Mouse (Mus musculus): ENCODE measurements around the gene Sycp2l.

The Sycp2l gene

DNA sequence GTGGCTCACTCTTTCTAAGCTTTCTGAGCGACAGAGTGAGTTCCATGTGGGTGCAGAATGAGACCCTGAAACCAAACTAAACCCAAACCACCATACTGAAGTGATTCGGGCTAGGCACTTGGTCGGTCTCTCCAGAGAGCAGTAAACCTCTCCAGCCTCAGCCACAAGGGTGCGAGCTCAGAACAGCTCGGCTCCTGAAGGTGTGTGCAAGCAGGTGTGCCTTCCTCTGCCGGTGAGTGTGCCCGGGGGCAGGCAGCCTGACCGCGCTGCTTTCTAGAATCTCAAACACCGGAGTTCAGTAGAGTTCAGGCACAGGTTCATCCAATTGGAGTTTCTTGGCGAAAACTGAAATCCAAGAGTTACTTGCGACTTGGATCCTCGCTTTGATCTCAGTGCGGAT, at the start of gene Sycp2l:
Gene Sycp2l, plus strand, starts transcription at position 368 of the 400 bp plus-strand sequence.
- no peak for DNase-seq (ENCODE audit: low spot score in 2 of 2)

DNA sequence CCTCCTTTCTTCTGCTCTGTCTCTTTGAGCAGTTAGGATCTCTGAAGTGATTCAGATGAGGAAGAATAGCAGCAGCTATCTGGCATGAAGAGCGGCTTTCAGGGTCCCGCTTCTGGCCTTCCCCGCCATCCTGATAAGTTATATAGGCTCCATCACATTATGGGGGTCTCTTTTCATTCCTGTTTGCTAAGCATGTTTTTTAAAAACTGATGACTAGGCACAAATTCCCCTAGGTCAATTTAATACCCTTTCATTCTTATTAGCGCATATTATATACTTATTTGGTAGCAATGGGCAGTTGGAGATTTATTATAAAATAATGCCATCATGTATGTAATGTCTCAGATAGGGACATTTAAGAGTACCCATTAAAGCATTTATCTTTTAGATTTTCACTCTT, 46.5 kb upstream of the Sycp2l start:
- DNase-seq (ENCODE audit: low spot score in 2 of 2), result no peak

DNA sequence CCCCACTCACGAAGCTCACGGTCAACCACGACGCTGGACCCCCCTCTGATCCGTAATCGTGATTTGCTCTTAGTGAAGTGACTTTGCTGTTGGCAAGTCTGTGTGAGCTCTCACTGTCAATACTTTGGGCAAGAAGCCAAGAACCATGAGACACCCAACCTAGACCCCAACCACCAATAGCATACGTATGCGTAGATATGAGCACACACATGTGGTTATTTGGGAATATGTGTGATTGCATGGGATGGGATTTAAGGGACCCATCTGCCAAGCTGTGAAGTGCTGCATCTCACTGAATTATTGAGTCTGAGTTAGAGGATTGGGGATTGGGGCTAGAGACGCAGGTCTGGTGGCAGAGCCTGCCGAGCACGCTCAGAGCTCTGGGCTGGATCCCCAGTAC, 42.5 kb upstream of the Sycp2l start:
- no peak for DNase-seq (ENCODE audit: low spot score in 2 of 2)

DNA sequence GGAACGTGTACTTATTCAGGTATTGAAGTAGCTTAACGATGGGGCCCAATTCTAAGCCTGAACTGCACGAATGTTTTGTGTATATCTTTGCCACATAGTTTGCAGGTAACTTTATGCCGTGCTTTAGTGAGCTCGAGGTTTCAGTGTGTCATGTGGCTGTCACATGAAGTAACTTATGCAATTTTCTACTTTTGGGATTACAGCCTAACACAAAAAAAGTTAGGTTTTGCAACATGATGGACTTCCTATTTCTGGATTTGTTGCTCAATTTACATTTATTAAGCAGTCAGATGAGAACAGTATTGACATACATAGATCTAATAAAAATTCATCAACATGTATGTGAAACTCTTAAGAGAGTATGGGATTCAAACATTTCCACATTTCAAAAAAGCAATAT, 40.3 kb upstream of the Sycp2l start:
- DNase-seq (ENCODE audit: low spot score in 2 of 2), result no peak

DNA sequence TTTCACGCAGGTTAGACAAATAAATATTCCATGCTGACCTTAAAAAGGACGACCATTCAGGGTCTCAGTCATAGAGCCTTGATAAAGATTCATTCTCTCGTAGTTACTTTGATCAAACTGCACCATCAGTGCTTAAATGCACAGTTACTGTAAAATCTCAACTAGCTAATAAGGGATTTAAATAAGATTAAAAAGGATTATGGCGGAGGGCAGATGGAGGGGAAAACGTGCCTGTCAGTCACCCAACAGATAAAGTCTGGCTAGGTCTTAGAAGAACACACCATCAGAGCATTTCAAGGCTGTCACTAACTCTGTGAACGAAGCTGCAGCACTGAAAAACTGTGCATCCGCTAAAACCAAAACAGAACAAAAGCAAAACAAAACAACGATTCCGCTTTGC, 36.2 kb upstream of the Sycp2l start:
- no peak for DNase-seq (ENCODE audit: low spot score in 2 of 2)

DNA sequence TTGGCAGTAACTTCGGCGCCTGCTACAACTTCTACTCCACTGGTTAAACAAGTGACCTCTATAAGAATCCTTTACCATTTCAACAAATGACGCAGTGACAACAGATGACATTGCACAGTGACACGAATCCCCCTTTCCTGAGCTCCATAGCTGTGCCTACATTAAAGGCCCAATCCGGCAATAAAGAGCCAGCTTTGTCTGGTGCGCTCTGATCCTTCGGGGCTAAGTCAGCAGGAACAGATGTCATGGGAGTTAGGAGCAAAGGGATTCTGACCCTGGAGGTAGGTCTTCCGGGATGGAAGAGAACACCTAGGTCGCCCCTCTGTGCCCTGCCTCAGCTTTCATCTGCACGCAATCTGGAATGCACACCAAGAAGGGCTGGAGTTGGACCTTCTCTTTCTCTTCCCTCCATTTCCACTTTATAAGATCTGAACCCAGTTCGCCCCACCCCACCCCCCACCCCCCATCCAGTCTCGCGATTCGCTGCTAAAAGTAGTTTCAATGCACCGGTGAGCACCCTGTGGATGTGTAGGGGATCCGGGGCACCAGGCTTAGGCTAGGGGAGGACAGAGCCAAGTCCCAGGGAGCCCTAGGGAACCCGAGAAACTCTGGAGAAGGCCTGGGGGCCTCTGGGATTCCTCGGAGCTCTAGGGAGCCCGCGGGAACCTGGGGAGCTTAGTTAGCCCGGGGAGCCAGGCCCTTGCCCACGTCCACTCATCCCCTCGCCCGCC, 35.3 kb upstream of the Sycp2l start:
- DNase-seq (ENCODE audit: low spot score in 2 of 2), result no peak

DNA sequence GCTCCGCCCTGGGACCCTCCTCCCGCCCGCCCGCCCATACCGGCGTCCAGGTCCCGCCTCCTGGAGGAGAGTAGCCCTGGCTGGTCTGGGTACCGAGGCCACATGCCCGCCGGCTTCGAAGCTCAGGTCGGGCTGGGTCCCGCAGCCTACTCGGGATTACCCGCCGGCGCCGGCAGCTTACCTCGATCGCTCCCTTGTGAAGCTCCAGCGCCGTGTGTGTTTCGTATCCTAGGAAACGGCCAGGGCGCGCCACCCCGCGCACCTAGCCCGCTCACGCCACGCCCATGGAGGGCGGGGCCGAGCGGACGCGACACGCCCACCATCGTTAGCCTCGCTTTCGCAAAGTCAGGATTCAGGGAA, 34.7 kb upstream of the Sycp2l start, which contains the start of gene Mak:
Gene Mak, minus strand, starts transcription at position 286 of the 360 bp plus-strand sequence.
- peak; percentile 13 to 40 for DNase-seq (ENCODE audit: low spot score in 2 of 2)

DNA sequence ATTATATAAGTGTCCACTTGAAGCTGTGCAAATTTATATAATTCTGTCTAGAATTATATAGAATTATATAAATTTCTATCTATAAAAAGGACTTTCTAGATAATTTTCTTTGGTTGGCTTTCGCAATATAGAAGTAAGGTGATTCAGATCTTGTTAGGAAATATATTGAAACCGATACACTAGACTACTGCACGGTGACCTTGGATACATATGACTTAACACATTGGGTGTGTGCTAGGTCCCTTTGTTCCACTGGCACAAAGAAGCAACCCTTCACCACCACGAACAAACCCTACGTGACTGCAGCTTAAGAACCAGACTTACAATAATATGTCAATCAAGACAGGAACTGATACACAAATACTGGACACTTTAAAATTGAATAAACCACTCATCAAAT, 34.2 kb upstream of the Sycp2l start:
- no peak for DNase-seq (ENCODE audit: low spot score in 2 of 2)

DNA sequence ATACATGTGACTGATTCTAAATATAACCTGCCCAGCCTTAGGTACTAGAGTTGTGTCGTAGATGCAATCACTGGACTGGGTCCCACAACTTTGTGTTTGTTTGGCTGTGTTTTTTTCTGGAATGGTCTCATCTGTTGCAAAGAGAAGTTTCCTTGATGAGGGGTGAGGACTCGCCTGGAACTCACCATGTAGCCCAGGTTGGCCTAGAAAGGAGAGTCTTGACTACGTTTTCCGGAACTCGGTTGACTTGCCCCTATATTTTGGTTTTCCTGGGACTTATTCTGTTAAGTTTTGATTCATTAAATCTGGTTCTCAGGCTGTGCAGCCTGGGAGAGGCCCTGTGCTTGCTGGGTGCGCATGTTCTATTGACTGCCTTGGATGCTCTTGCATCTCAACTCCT, 33.4 kb upstream of the Sycp2l start:
- DNase-seq (ENCODE audit: low spot score in 2 of 2), result no peak

DNA sequence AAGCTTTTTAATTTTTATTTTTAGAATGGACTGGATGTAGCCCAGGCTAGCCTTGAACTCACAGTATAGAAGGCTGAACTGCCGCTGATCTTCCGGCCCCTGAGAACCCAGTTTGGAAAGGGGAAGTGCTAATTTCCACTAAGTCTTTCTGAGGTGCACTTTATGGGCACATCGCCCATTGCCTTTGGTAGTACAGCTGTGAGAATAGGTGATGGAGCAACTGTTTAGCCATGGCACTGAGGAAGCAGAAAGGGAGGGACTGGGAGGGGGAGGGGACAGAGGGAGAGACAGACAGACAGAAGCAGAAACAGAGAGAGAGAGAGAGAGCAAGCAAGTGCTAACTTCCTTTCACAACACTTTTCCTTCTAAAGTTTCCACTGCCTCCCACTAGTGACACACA, 29.6 kb upstream of the Sycp2l start:
- DNase-seq (ENCODE audit: low spot score in 2 of 2), result no peak

DNA sequence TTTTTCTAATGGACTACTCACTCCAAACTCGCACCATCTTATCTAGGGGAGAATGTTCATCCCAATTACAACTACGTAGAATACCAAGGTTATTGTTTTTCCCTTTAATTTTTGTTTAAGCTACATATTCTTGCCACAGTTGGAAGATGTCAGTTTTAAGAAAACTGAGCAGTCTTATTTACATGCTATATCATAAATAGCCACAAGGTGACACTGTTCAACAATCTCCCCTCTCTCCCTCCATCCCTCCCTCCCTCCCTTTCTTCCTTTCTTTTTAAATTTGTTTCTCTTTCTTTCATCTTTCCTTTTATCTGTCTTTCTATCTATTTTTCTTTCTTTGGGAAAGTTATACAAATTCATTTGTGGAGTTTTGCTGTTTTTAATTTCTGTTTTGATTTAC, 29.0 kb upstream of the Sycp2l start:
- DNase-seq (ENCODE audit: low spot score in 2 of 2), result no peak

DNA sequence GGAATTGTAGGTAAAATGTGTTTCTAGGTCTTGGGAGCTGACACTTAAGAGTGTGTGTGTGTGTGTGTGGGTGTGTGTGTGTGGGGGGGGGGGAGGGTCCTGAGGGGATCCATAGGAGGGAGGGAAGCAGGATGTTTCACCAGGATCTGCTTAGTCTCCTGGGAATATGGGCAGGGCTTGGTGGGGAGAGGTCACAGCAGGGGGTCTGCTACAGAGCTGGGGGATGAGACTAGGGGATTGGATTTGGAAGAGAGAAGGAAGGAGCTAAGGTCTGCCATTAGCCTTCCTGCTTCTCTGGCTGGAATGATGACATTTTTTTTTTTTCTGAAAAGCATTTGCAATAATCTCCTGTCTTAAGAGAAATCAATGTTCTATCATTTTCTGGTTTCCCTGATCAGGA, 25.4 kb upstream of the Sycp2l start:
- DNase-seq (ENCODE audit: low spot score in 2 of 2), result no peak

DNA sequence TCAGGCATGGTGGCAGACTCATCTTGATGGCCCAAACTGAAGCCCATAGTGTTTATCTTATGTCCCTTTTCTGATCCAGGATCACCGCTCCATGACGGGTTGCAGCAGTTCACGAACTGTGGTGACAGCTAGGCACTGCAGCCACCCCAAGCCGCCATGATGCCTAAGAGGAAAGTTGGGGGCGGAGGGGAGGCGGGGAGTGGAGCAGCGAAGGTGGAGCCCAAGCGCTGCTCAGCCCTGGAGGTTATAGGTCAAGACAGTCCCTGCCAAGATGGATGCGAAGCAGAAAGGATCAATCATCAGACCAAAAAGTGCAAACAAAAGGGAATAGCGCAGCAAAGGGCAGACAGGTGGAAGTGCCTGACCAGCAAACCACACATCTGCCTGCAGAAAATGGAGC, 22.8 kb upstream of the Sycp2l start:
- no peak for DNase-seq (ENCODE audit: low spot score in 2 of 2)

DNA sequence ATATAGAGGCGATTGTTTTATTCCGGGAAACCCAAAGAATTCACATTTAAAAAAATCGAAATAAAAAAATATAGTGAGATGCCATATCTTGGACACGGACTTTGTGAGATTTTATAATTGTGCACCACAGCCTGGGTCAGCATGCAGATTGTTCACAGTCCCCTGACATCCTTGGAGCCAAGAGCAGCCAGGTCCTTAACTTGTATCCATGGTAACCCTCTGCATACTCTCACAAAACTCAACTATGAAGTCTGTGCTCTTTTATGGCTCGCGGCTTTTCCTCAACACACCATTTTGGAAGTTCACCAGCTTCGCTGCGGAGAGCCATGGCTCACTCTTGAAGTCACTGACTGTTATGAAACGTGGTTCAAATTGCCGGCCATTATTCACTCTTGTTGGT, 19.9 kb upstream of the Sycp2l start:
- DNase-seq (ENCODE audit: low spot score in 2 of 2), result no peak

DNA sequence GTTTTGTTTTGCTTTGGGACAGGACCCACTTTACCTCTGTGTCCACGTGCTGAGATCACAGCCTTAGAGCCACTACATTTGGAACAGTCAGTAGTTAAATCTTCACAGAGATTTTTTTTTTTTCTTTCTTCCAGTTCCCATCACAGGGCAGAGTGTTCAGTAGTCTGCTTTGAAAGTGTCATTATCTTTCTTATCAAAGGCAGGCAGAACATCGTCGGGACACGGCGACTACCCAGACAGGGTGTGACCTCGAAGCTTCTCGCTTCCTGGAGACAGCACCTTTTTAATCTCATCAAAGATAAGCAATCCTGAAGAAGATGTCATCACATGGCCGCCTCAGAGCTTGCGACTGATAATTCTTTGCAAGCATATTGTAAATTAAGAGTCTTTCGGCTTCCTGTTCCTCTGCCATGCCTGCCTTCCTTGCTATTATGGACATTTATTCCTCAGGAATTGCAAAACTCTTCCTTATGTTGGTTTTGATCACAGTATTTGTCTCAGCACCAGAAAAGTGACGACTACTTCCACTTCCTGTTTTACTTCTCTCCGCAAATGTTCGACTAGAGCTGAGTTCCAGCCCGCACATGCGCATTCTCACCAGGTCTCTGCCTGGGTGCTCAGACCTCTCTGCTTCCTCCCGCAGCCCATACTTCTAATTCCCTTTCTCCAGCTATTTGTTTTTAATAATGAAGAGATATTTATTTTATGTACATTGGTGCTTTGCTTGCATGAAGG, 16.6 kb upstream of the Sycp2l start:
- DNase-seq (ENCODE audit: low spot score in 2 of 2), result peak; percentile 54 to 73

DNA sequence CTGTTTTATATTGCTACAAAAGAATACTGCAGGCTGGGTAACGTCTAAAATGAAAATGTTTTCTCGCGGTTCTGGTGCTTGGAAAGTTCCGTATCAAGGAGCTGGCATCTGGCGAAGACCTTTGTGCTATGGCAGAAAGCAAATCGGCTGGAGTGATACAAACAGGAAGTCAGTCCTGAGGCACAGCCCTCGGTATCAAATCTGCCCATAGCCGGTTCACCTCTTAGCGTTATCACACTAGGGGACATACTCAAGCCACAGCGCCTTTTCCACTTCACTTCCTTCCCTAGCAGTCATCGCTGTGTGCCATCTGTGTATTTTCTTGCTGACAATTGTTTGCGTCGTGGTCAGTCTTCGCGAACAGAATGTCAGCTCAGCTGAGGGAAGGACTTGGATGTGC, 15.8 kb upstream of the Sycp2l start:
- peak in 1 of 2 experiments; percentile 6 for DNase-seq (ENCODE audit: low spot score in 2 of 2)

DNA sequence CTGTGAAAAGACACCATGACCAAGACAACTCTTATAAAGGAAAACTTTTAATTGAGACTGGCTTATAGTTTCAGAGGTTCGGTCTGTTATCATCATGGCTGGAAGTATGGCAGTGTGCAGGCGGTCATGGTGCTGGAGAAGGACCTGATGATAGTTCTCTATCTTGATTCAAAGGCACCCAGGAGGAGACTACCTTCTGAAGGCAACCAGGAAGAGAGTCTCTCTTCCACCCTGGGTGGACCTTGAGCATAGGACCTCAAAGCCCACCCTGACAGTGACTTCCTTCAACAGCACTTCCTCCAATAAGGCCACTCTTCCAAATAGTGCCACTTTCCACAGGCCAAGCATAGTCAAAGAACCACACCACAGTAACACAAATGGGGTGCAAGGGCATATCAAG, 14.1 kb upstream of the Sycp2l start:
- DNase-seq (ENCODE audit: low spot score in 2 of 2), result no peak

DNA sequence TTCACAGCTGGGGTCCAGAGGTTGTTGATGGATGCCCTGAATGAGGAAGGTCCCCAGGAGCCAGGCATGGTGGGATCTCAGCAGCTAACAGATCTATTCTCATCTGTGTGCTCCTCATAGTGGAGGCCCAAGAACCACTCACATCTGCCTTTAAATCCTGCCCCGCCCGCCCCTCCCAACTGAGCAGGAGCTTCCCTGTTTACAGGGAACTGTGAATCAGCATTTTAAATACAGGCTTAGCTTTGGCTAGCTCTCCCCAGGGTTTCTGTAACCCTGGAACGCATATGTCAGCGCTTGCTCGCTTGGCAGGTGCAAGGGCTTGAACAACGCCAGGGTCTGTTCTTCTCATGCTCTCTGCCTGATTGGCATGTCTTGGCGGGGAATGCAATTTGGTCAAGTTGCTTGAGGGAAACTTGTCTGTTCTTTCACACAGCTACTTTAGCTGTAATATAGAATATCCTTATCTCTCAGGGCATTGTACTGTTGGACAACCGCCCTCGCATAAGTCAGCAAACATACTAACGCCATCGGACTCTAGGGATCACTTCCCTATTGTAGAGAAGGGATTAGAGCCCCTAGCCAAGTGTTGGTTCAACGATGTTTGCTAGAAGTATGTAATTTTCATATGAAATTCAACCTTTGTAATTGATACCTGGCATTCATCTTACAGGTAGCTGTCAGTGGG, 10.1 kb upstream of the Sycp2l start:
- DNase-seq (ENCODE audit: low spot score in 2 of 2), result no peak

DNA sequence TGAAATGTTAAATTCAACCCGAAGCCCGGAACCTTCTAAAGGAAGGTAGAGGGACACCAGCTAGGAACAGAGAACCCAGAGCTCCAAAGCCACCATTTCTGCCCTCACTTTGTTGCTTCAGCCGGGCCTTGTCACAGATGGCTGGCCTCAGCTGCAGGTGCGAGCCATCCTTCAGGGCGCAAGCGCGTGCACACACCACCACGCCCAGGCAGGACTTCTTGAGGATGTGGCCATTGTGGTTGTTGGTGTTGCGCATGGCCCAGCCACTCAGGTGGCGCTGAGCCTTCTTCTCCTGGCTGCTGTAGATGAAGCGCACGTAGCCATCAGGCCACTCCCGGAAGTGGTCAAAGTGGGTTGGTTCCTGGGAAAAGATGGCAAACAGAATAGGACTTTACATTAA, 8.6 kb upstream of the Sycp2l start:
- no peak for DNase-seq (ENCODE audit: low spot score in 2 of 2)

DNA sequence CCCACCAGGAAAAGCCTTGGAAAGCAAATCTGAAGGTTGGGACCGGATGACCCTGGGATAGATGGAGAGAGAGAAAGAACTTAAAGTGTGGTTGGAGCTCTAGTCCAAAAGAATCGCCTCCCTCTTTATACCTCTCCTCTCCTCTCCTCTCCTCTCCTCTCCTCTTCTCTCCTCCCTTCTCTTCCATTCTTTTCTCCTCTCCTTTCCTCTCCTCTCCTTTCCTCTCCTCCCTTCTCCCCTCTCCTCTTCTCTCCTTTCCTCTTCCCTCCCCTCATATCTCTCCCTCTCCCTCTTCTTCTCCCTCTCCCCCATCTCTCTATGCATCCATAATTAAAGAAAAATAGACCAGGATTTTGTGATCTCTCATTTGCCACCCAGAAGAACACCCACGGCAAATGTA, 3.2 kb upstream of the Sycp2l start, which contains the start of gene Gcm2:
Gene Gcm2, minus strand, starts transcription at position 101 of the 400 bp plus-strand sequence.
- no peak for DNase-seq (ENCODE audit: low spot score in 2 of 2)

DNA sequence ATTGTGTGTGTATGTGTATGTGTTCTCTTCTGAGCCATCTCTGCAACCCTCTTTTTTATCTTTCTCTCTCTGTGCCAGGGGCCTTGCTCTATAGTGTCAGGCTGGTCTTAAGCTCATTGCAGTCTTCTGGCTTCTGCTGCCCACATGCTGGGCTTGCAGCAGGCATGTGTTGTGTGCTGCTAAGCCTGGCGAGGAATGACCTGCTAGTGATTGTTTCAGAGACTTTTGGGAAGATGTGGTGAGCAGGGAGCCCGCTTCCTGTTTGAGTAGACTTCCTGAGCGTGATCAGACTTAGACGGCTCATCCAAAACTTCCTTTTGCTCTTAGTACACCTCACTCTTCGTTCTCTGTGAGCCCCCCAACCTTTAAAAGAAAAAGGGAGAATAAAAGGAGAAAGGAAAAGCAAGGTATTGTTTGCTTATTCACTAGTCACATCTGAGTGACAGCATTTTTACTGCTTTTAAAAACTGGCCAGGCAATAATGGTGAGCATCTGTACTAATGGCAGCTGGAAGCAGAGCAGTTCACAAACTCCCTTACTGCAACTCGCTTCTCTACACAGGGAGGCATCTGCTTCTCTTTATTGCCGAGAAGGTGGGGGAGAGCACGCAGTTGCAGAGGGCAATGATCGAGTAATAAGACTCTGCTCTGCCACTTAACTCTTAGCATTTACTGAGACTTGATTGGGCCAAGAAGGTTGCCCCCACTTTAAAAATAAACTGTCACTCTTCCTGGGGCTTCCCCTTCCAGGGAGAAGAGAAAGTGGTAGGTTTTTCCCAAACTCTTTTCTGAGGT, 5.2 kb downstream of the Sycp2l start:
- no peak for DNase-seq (ENCODE audit: low spot score in 2 of 2)

DNA sequence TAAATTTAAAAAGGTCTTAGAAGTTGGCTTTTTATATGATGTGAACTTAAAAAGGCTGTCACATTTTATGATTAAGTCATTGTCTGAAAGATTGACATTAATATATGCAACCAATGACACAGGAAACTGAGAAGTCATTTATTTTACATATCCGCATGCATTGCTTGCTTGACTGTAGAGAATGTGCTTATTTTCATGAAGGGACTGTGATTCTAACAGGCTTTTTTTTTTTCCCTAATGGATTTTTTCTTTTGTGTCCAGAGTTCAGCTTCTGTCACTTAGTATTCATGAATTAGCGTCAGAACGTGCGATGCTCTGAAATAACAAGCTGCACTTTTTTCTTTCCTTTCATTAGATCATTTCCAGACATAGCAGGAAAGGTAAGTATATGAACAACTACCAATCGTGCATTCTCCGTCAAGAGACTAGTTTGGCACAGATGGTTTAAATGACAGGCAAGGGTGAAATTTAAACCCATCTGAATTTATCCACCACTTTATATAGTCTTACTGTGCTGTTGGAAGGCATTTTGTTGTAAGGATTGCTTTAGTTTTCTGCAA, 9.6 kb downstream of the Sycp2l start:
- DNase-seq (ENCODE audit: low spot score in 2 of 2), result no peak

All from natural killer cell, adult 2 months (primary cell).